Mouse (Mus musculus) spleen, postnatal 36 days (tissue): Measurements from ENCODE around the gene Mpv17l2.

Experiments
- DNase-seq, 2 experiments: peaks; one replicate each; pipeline ENCODE4 v3.0.0; 2022; ENCODE audit warnings: low spot score in 2 of 2, mixed read lengths in 1 of 2

Gene Mpv17l2

GRCm38 (mm10) chr8:70760775-70761406 is at the start of gene Mpv17l2:
TSS of gene Mpv17l2 (minus strand) at chr8:70760946.
- peak; percentile 98 to 99 for DNase-seq

- no peak for DNase-seq
Measured at GRCm38 (mm10) chr8:70808955-70809701, 48.4 kb upstream of the Mpv17l2 start.

- no peak for DNase-seq
Measured at GRCm38 (mm10) chr8:70808239-70808638, 47.5 kb upstream of the Mpv17l2 start, which contains the start of gene Il12rb1. TSS of gene Il12rb1 (plus strand) at chr8:70808449.

GRCm38 (mm10) chr8:70807304-70807703 is 46.6 kb upstream of the Mpv17l2 start:
- no peak for DNase-seq

GRCm38 (mm10) chr8:70806541-70806940 is 45.8 kb upstream of the Mpv17l2 start:
- peak; percentile 87 to 88 for DNase-seq

GRCm38 (mm10) chr8:70804481-70805206 is 43.9 kb upstream of the Mpv17l2 start, which contains the start of gene Mast3:
TSS of gene Mast3 (minus strand) at chr8:70805054.
- DNase-seq: peak; percentile 90 to 91

GRCm38 (mm10) chr8:70803761-70804480 is 43.2 kb upstream of the Mpv17l2 start:
- peak; percentile 90 to 93 for DNase-seq

- no peak for DNase-seq
Measured at GRCm38 (mm10) chr8:70802786-70803510, 42.2 kb upstream of the Mpv17l2 start.

- DNase-seq: no peak
Measured at GRCm38 (mm10) chr8:70801830-70802229, 41.1 kb upstream of the Mpv17l2 start.

GRCm38 (mm10) chr8:70801156-70801555 is 40.4 kb upstream of the Mpv17l2 start:
- DNase-seq: peak in 1 of 2 experiments; percentile 40

GRCm38 (mm10) chr8:70800648-70801047 is 39.9 kb upstream of the Mpv17l2 start:
- DNase-seq: no peak

- DNase-seq: no peak
Measured at GRCm38 (mm10) chr8:70798281-70798680, 37.5 kb upstream of the Mpv17l2 start.

GRCm38 (mm10) chr8:70797081-70798070 is 36.6 kb upstream of the Mpv17l2 start:
- peak; percentile 86 to 87 for DNase-seq

GRCm38 (mm10) chr8:70796403-70797080 is 35.8 kb upstream of the Mpv17l2 start:
- DNase-seq: no peak

GRCm38 (mm10) chr8:70795370-70795769 is 34.6 kb upstream of the Mpv17l2 start:
- no peak for DNase-seq

- DNase-seq: no peak
Measured at GRCm38 (mm10) chr8:70794215-70794614, 33.5 kb upstream of the Mpv17l2 start.

- DNase-seq: peak in 1 of 2 experiments; percentile 76
Measured at GRCm38 (mm10) chr8:70792700-70793099, 32.0 kb upstream of the Mpv17l2 start.

GRCm38 (mm10) chr8:70791975-70792691 is 31.4 kb upstream of the Mpv17l2 start:
- peak; percentile 97 to 98 for DNase-seq
